Mouse (Mus musculus) heart, embryonic 12.5 days (tissue): ENCODE measurements at regions not wholly inside any gene's neighbourhood (a gene's known extent, or its start where the extent isn't known, plus 50 kb on each side); places are given as distances from the start of the nearest gene placed in this dataset.

Experiments
- ATAC-seq: fragments of 200-750 bp; cut with Nextera tagmentation; 2 replicates; pipeline ENCODE4 v1.8.0; 2017; ENCODE audit warnings: moderate TSS enrichment, moderate library complexity; ENCODE audit not compliant: insufficient number of reproducible peaks, low FRiP score
- H3K27ac ChIP-seq: fragments of 300-500 bp; sonication (generic); 2 replicates; pipeline ENCODE4 v1.5.1; 2016; ENCODE audit warnings: mild to moderate bottlenecking, moderate library complexity; ENCODE audit not compliant: poor library complexity, severe bottlenecking
- H3K27me3 ChIP-seq: fragments of 300-500 bp; sonication (generic); replicated peaks from 2 replicates; pipeline ENCODE4 v1.6.1; 2016; ENCODE audit warnings: mild to moderate bottlenecking, moderate library complexity
- H3K36me3 ChIP-seq: fragments of 300-500 bp; sonication (generic); 2 replicates; pipeline ENCODE4 v1.6.1; 2016; ENCODE audit warnings: mild to moderate bottlenecking, moderate library complexity
- H3K4me1 ChIP-seq: fragments of 300-500 bp; sonication (generic); replicated peaks from 2 replicates; pipeline ENCODE4 v1.6.1; 2016; ENCODE audit warnings: mild to moderate bottlenecking
- H3K4me2 ChIP-seq: fragments of 300-500 bp; sonication (generic); 2 replicates; pipeline ENCODE4 v1.6.1; 2016; ENCODE audit warnings: mild to moderate bottlenecking, moderate library complexity
- H3K4me3 ChIP-seq: fragments of 300-500 bp; sonication (generic); 2 replicates; pipeline ENCODE4 v1.5.1; 2016; ENCODE audit warnings: mild to moderate bottlenecking
- H3K9ac ChIP-seq: fragments of 300-500 bp; sonication (generic); 2 replicates; pipeline ENCODE4 v1.6.1; 2016; ENCODE audit warnings: mild to moderate bottlenecking, moderate library complexity
- H3K9me3 ChIP-seq: fragments of 300-500 bp; sonication (generic); replicated peaks from 2 replicates; pipeline ENCODE4 v1.6.1; 2016; ENCODE audit warnings: mild to moderate bottlenecking, moderate library complexity
- WGBS: fragments of 180-500 bp; shearing (Covaris S2); methylation state at CpG from one replicate; pipeline ENCODE4 v1.1.7; 2016; 5-methylcytosine and 5-hydroxymethylcytosine counted together

DNA sequence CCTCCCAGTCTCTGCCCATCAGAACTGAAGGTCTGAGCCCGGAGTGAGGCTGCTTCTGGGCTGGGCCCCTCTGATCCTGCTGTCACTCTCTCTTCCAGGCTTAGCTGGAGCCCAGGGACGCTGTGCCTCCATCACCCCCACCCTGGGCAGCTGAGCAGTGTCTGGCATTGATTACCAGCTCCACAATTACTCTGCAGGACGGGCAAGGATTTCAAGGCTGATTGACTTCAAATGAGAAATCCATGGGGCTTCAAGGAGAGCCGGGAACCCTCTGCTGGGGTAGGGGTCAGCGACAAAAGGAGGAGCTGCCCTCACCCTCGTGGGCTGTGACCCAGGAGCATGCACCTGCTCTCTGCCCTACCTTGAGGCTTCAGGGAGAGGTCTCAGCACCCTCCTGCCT lies 107.1 kb upstream of the Csf3r start:
- 58% methylated on average over 6 of the region's 6 CpGs for WGBS
- Histone ChIP-seq H3K9ac (no peak overlapping the region), H3K36me3 (no peaks in the 10 kb centered on the region), H3K9me3 (no peaks in the 10 kb centered on the region), H3K27me3 (peaks cover 65% of the 10 kb centered on the region), H3K27ac (no peak overlapping the region), H3K4me3 (no peak overlapping the region), H3K4me1 (peaks cover 5% of the 10 kb centered on the region), H3K4me2 (no peak overlapping the region)
- no peak for ATAC-seq

DNA sequence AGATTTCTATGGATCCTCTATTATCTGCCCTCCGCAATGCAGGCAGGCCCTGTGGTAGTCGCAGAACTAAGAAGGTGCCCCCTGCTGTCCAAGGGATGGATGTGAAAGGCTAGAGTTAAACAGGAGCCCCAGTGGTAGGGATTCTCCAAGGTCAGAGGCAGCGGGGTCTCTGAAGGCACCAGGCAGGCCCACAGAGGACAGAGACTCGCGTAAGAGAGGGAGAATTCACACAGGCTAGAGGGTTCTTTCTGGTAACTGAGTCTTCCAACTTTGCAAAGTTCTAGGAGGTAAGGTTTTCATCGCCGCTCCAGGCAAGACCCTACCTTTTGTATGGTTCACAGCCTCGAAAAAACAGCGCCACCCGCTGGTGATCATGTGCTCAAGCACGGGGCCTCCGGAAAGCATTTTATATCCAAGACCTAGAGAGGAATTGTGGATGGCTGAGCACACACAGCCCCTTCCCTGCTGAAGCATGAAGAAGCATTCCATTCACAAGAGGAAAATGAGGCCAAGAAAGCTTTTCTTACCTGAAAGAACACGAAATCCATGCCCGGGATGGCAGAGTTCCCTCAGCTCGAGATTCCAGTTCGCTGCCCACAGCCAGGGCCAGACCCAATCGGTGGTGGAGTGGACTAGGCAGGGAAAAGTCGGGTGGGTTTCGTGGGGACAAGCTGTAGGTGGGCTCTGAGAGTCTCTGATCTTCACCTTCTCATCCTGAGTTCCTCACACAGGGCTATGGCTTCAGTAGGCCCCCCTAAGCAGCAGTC lies 102.6 kb upstream of the Csf3r start:
- Histone ChIP-seq H3K9me3 (no peaks in the 10 kb centered on the region), H3K27ac (no peak overlapping the region), H3K9ac (no peak overlapping the region), H3K4me3 (peak overlapping the region; percentile 16), H3K4me2 (peak overlapping the region; percentile 57), H3K27me3 (peaks cover 48% of the 10 kb centered on the region), H3K4me1 (peaks cover 9% of the 10 kb centered on the region), H3K36me3 (no peaks in the 10 kb centered on the region)
- no peak for ATAC-seq
- 14% methylated on average over 19 of the region's 19 CpGs for WGBS

DNA sequence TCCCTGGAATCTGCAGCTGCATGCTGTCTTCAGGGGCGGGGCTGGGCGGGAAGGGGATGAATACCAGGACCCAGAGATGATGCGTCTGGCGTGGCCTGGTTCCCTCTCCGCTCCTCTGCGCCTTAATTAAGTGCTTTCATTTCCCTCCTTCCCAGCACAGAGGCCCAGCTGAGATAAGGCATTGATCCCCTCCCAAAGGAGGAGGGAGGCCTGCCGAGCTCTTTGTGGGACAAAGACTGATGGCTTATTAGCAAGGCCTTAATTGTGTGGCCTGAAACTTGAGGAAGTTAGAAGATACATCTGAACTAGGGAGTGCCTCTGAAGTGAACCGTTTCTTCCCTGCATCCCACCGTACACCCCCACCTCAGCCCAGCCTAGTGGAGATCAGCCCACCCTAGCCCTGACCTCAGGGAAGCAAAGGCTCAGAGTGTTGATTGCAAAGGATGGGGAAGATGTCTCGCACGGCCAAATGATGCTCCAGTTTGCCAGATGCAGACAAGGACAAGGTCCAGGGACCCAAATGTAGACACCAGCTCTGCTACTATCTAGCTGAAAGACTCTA lies 102.0 kb upstream of the Csf3r start:
- Histone ChIP-seq H3K9me3 (no peaks in the 10 kb centered on the region), H3K27ac (no peak overlapping the region), H3K9ac (no peak overlapping the region), H3K36me3 (no peaks in the 10 kb centered on the region), H3K4me1 (peaks cover 9% of the 10 kb centered on the region), H3K27me3 (peaks cover 47% of the 10 kb centered on the region), H3K4me2 (no peak overlapping the region), H3K4me3 (no peak overlapping the region)
- WGBS = 16% methylated on average over 11 of the region's 11 CpGs
- no peak for ATAC-seq

DNA sequence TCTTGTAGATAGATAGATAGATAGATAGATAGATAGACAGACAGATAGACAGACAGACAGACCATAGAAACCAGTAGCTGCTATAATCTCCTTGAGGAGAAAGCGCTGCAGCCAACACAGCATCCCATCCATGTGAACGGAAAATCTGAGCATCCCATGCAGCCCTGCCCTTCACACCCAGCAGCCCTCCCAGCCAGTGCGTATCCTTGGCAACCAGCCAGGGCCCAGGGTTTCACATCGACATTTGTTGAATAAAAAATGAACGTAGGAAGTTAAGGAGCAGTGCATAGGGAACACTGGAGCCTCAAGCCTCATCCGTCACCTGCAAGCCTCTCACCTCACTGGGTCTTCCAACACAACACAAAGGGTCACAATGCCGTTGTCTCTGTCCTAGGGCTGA lies 101.1 kb upstream of the Csf3r start:
- Histone ChIP-seq H3K9me3 (no peaks in the 10 kb centered on the region), H3K4me1 (peaks cover 9% of the 10 kb centered on the region), H3K4me3 (no peak overlapping the region), H3K36me3 (no peaks in the 10 kb centered on the region), H3K4me2 (no peak overlapping the region), H3K27ac (no peak overlapping the region), H3K9ac (no peak overlapping the region), H3K27me3 (peaks cover 46% of the 10 kb centered on the region)
- no peak for ATAC-seq
- WGBS = 48% methylated on average over 7 of the region's 7 CpGs

DNA sequence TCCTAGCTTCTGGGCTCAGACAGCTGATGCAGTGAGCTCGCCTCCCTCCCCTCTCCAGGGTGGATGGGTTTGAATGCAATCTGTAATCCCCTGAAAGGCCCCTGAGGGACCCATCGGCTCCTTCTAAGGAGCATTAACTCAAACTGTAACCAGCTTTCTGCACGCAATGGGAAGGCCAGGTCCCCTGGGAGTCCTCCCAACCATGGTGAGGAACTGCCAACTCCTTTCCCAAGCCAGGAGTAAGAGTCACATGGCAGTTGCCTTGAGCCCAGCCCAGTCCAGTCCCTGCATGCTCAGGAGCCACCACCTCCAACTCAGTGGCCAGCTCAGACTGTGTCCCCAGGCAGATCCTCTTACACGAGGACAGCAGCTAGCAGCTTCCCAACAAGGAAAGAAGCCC lies 96.2 kb upstream of the Csf3r start:
- peaks cover 37% of the 10 kb centered on the region for H3K27me3 ChIP-seq
- no peak for ATAC-seq
- no peak overlapping the region for H3K27ac ChIP-seq
- no peak overlapping the region for H3K4me2 ChIP-seq
- no peaks in the 10 kb centered on the region for H3K36me3 ChIP-seq
- H3K9me3 ChIP-seq = no peaks in the 10 kb centered on the region
- H3K4me1 ChIP-seq = no peaks in the 10 kb centered on the region
- H3K9ac ChIP-seq = no peak overlapping the region
- H3K4me3 ChIP-seq = no peak overlapping the region
- WGBS = 51% methylated on average over 4 of the region's 4 CpGs

DNA sequence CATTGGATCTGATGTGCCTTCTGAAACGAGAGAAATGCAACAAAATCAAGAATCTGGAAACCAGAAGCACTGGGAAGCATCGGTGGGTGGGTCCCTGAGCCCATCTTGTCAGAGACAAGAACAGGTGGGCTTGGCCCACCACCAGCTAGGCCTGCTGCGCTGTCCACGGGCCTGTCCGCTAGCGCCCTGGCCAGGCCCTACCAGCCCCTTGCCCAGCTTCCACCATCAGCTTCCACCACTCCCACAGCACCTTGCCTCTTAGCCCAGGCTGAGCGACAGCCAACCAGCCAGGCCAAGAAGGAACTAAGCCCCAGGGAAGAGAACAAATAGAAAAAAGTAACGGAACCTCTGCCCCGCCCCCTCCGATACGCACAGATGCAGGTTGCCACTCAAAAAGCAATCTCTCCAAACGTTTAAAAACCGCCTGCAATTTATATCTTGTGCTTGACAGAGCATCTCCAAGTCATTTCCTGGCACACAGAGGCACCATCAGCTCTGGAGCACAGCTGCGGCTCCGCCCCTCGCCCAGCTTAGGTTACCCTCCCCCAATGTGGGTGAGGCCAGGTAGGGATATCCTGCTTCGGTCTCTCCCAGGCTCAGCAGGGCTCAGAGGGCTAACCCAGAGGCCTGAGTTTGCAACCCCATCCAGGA lies 95.1 kb upstream of the Csf3r start:
- H3K27me3 ChIP-seq = peaks cover 46% of the 10 kb centered on the region
- ATAC-seq = no peak
- no peak overlapping the region for H3K4me2 ChIP-seq
- H3K9me3 ChIP-seq = no peaks in the 10 kb centered on the region
- 65% methylated on average over 17 of the region's 17 CpGs for WGBS
- no peak overlapping the region for H3K27ac ChIP-seq
- H3K4me1 ChIP-seq = no peaks in the 10 kb centered on the region
- no peaks in the 10 kb centered on the region for H3K36me3 ChIP-seq
- H3K9ac ChIP-seq = no peak overlapping the region
- H3K4me3 ChIP-seq = no peak overlapping the region

DNA sequence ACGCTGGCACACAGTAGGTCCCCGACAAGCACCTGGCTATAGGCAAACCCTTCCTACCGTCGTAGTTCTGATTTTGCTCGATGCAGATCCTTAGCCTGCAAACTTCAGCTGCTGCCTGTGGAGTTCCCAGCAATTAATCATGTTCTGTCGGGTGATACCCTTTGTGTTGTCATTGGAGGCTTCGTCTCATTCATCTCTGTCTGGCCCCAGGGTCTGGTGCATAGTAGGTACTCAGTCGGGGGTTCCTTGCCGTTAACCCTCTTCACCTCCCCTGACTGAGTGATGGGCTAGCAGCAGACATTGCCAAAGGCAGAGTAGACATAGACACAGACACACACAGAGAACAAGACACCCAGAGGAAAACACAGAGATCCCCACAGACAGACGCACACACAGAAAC lies 93.6 kb upstream of the Csf3r start:
- WGBS = 50% methylated on average over 10 of the region's 10 CpGs
- peaks cover 46% of the 10 kb centered on the region for H3K27me3 ChIP-seq

DNA sequence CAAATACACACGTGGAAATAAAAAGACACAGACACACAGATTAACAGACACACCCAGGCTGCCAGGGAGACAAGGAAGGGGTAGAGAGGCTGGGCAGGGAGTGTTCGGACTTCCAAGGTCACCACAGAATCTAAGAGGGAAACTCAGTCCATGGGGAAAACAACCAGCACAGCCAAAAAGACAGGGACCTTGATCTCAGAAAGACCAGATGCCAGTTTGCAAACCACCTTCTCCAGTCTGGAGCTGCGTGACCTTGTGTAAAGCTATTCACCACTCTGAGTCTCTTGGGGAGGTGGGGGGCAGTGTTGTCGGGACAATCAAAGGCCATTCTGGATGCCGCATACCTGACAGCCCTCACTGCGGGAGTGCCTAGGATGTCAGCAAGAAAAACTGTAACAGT lies 93.0 kb upstream of the Csf3r start:
- Histone ChIP-seq H3K36me3 (no peaks in the 10 kb centered on the region), H3K4me2 (no peak overlapping the region), H3K27me3 (peaks cover 46% of the 10 kb centered on the region), H3K4me3 (no peak overlapping the region), H3K4me1 (no peaks in the 10 kb centered on the region), H3K27ac (no peak overlapping the region), H3K9me3 (no peaks in the 10 kb centered on the region), H3K9ac (no peak overlapping the region)
- ATAC-seq = no peak
- 54% methylated on average over 6 of the region's 6 CpGs for WGBS

More for the DNA sequence above, 93.6 kb upstream of the Csf3r start:
- no peak overlapping the region for H3K4me3 ChIP-seq
- no peaks in the 10 kb centered on the region for H3K4me1 ChIP-seq
- ATAC-seq = no peak
- no peaks in the 10 kb centered on the region for H3K9me3 ChIP-seq
- no peak overlapping the region for H3K9ac ChIP-seq
- no peak overlapping the region for H3K27ac ChIP-seq
- no peak overlapping the region for H3K4me2 ChIP-seq
- no peaks in the 10 kb centered on the region for H3K36me3 ChIP-seq

DNA sequence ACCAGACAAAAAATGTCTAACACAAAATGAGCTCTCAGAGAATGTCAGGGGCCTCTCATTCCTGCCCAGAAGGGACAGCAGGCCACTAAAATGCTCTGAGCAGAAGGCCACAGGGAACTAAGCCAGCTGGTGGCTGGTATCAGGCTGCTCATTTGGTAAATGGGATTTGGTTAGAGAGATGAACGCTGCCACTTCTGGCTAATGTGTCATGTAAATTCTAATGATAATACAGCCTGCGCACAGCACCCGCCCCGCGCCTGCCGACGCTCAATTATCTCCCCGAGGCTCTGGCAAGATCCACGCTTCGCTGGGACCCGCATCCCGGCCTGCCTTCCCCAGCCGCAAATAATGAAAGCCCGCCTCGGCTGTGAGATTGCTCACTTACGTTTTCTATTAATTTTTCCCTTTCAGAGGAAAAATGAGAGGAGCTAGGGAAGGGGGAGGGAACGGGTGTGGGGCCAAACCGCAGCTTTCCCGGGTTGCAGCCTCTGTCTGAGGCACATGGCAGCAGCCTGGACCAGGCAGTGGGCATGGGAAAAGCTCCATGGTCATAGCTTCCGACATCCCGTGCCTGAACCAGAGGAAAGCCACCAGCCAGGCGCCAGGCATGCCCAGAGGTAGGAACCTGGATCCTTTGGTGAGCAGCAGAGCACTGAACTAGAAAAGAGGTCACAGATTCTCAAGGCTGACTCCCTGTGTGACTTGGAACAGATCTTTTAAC lies 92.2 kb upstream of the Csf3r start:
- Histone ChIP-seq H3K27me3 (peaks cover 46% of the 10 kb centered on the region), H3K4me3 (no peak overlapping the region), H3K27ac (no peak overlapping the region), H3K4me2 (no peak overlapping the region), H3K36me3 (no peaks in the 10 kb centered on the region), H3K9ac (no peak overlapping the region), H3K4me1 (no peaks in the 10 kb centered on the region), H3K9me3 (no peaks in the 10 kb centered on the region)
- ATAC-seq = no peak
- 67% methylated on average over 22 of the region's 22 CpGs for WGBS

DNA sequence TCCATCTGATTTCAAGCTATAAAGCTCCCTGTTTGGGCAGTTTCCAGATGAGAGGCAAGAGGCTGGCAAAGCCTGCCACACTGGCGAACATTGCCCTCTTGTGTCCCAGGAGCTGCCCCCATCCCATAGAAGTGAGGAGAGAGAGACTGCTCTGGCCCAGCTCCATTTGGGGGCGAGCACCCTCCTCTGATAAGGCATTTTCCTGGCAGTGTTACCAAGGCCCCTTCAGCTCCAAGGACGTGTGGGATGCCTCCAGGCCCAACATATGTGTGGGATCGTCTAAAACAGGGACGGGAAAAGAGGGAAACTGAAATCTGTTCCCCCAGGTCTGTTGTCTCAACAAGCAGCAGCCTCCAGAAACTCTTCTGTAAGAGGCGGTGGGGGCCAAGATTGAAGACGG lies 88.0 kb upstream of the Csf3r start:
- no peak overlapping the region for H3K9ac ChIP-seq
- no peak for ATAC-seq
- no peak overlapping the region for H3K4me3 ChIP-seq
- WGBS = 70% methylated on average over 7 of the region's 7 CpGs
- H3K9me3 ChIP-seq = no peaks in the 10 kb centered on the region
- peaks cover 43% of the 10 kb centered on the region for H3K27me3 ChIP-seq
- H3K36me3 ChIP-seq = no peaks in the 10 kb centered on the region
- no peaks in the 10 kb centered on the region for H3K4me1 ChIP-seq
- H3K27ac ChIP-seq = no peak overlapping the region
- no peak overlapping the region for H3K4me2 ChIP-seq

DNA sequence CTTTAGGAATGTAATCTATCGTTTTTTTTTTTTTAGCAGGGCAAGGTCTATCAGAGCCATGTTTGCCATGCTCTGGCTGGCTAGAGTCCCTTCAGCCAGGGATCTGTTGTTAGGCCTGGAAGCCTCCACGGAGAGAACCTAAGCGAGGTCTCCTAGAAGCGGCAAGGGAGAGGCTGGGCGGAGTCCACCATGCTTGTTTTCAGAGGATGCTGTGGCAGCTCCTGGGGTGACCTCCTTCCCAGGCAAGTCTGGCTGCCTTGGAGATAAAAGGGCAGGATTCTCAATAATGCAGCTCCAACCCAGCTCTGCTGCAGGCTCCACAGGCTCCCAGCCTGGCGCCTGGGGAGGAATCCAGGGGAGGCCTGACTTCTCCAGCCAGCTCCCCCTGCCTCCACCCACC lies 86.2 kb upstream of the Csf3r start:
- ATAC-seq = no peak
- WGBS = 43% methylated on average over 6 of the region's 6 CpGs

More for the DNA sequence above, 86.2 kb upstream of the Csf3r start:
- Histone ChIP-seq H3K4me1 (no peaks in the 10 kb centered on the region), H3K27ac (no peak overlapping the region), H3K36me3 (no peaks in the 10 kb centered on the region), H3K9ac (no peak overlapping the region), H3K27me3 (peaks cover 28% of the 10 kb centered on the region), H3K4me3 (no peak overlapping the region), H3K4me2 (no peak overlapping the region), H3K9me3 (no peaks in the 10 kb centered on the region)
